Mouse (Mus musculus): ENCODE measurements around the gene Ak2.

Gene Ak2

DNA sequence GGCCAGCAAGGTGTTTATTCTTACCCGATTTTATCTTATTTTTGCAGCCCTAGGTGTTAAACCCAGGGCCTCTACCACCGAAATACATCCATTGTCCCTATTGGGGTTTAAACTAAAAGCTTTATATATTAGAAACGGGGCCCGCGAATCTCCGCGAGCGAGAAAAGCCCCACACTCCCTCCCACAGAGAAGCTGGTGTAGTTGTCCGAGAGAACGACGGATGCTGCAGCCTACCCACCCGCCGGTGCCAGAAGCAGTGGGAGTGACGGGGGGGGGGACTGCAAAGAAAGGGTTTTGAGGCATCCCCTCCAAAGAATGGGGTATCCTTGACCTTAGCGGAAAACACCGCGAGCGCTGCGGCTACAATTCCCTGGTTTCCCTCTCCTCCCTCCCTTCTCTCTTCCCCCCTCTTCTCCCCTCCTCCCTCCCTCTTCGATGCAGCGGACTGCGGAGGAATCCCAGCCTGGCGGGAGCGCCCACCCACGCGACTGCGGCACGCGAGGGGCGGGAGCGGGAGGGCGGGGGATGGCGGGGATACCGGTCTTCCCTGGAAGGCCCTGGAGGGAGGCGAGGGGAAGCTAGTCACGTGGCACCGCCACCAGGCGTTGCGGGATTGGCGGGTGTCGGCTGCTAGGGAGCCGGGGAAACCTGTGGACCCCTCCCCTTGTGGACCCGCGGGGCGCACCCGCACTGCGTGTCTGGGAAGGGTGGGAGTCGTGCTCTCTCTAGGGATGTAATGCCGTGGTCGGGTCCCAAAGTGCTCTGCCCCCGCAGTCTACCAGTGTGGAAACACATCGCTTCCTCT is 56.9 kb downstream of the Ak2 start:
- DNase-seq (ENCODE audit: low spot score) = peak; percentile 84

DNA sequence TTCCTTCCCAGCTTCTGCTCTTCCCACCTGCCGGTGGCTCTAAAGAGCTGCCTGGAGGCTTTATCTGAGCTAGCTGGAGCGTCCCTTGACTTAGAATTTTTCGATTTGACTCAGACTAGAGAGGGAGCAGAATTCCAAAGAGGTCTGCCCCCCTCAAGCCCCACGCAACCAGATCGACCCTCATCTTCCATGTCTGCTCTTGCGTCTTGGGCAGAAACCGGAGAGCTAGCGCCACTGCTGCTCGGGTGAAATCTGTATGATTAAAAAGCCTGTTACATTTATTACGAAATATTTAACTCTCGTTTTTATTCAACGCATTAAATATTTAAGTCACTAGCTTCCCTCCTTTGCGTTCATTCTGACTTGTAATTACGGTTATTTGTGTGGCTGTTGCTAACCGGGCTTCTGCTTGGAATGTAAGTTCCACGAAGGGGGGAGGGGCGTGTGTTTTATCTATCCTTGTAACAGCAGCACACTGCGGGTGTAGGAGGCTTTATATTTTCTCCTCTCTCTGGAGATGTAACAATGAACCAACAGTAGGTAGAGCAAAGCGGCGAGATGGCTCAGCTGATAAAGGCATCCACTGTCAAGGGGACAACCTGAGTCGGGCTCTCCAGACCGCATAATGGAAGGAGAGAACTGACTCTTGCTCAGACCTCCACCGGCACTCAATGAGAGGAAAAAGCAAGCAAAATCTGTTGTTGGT is 57.7 kb downstream of the Ak2 start:
- DNase-seq (ENCODE audit: low spot score) = peak; percentile 65

DNA sequence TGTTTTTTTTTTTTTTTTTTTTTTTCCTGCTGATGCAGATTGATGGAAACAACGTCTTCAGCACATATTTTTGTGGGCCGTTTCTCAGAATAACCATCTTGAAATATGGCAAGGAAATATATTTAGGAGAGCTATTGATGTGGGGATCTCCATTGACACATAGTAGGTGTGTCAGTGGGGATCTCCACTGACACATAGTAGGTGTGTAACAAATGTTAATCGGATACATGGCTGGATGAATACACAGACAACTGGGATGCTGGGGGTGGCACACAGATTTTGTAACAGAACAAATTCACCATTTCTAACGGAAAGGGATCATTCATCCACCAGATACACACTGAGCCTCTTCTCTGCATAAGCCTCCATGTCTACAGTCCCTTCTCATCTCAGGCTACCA is 58.6 kb downstream of the Ak2 start:
- no peak for DNase-seq (ENCODE audit: low spot score)

DNA sequence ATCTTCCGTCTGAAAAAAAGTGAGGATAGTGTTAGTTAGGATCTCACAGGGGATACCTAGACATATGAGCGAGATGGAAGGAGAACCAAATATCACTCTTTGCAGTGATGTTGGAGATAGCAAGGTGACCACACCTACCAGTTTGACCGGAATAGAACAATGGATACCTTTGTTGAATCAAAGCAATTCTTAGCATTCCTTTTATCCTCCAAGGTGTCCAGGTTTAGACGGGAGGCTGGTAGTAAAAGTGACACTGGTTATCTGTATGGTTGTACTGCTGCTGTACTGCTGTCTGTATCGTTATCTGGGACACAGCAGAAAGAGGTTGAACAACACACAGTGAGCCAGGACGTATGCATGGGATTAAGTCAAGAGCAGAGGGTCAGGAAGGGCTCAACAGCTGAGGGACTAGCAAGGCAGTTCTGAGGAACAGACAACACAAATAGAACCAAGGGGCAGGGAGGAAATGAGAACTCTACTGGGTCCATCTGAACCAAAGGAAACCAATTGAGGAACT is 59.2 kb downstream of the Ak2 start:
- no peak for DNase-seq (ENCODE audit: low spot score)

DNA sequence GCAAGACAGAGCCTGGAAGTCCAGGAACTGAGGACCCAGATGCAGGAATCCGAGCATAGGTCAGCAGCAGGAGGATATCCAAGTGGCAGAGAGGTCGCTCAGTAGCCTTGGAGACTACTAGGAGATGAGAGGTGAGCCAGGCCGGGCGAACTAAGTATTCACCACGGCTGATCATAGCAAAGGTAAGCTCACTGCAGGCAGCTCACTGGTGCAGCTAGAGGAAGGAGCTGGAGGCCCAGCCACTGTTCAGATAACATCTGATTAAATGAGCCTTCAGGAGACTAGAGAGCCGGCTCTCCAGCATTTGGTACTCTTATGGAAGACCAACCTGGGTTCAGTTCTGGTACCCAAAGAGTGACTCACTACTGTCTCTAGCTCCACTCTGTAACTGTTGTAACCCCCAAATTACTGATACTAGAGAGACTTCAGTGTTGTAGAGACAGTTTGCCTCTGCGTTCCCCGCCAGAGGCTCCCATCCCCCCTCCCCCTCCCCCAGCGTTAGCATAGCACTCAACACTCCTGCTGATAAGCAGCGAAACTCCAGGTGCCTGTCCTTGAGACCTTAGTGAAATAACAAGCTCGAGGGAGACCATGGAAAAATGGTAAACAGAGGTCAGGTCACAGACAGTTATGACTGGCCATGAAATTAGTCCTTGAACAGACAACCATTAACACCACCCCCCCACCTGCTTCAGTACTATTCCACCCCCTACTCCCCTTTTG is 59.9 kb downstream of the Ak2 start:
- no peak for DNase-seq (ENCODE audit: low spot score)

DNA sequence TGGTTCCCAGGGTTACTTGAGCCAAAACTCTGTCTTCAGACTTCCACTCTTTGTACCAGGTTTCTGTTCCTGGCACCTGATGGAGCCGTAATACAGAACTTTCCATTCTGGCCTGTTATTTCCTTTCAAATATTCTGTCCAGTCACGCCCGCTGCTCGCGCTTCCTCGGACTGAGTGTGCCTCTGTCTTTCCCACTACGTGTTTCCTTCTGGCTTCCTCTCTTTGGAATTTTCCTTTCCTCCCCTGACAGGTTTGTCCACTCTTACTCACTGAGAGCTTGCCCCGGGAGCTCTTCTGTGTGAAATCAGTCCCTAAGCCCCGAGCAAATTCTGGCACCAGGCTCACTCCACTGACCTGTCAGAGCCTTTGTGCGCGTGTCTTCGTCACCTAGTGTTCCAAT is 63.0 kb downstream of the Ak2 start:
- no peak for DNase-seq (ENCODE audit: low spot score)

DNA sequence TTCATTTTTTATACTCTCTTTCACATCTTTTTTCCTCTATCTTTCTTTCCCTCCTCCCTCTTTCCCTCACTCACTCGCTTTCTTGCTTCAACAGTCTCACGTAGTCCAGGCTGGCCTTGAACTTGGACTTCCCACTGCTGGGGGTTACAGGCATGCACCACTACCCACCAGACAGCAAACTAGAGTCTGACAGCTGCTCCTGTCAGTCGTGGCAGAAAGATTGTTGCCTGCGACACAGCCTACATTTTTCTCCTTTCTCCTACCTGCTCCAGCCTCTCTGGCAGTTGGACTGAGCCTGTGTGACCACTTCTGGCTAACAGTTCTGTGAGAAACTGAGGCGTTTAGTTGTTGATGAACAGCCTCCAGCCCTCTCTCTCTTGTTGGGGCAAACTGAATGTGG is 63.8 kb downstream of the Ak2 start:
- DNase-seq (ENCODE audit: low spot score) = no peak

DNA sequence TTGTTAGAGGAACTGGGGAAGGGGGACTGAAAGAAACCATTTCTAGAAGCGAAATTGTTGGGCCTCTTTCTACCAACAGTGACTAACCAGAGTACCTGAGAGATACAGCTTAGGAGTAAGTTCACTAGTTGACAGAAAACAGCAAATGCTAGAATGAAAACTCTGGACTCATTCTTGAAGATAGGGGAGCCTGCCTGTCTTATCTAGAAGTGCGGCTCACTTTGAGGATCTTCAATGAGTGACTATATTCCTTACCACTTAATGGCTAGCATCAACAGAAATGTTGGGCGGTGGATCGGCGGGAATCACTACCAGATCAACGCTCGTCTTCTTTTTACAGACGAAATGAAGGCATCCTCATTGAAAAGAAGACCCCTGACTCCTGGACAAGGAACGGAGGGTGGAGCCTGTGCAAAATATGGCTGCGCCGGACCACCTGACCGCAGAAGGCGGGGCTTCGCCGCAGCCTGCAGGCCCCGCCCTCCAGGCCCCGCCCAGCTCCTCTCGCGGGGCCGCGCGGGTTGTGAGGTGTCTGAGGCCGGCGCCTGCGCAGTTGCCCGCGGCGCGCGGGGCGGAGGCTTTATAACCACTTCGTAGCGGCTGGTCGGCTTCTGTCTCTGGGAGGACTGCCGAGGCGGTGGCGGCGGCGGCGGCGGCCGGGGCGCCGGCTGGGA is 65.9 kb downstream of the Ak2 start:
- peak; percentile 97 for DNase-seq (ENCODE audit: low spot score)

DNA sequence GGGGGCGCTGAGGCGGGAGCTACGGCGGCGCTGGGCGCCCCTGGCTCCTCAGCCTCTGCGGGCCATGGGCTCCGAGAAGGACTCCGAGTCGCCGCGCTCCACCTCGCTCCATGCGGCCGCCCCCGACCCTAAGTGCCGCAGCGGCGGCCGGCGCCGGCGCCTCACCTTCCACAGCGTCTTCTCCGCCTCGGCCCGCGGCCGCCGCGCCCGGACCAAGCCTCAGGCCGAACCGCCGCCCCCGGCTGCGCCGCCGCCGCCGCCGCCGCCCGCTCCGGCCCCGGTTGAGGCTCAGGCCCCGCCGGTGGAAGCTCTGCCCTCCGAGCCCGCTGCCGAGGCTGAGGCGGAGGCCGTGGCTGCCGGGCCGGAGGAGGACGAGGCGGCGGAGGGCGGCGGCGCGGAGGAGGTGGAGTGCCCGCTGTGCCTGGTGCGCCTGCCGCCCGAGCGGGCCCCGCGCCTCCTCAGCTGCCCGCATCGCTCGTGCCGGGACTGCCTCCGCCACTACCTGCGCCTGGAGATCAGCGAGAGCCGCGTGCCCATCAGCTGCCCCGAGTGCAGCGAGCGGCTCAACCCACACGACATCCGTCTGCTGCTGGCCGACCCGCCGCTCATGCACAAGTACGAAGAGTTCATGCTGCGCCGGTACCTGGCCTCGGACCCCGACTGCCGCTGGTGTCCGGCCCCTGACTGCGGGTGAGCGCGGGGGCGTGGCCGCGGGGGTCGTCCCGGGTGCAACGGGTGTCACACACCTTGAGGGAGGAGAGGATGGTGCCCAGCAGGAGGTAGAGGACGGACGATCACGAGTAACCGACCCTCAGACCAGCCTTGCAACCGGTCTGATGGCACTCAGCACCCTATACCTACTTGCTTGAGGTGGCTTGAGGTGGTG is 66.7 kb downstream of the Ak2 start, which contains the start of gene Rnf19b:
Gene Rnf19b (plus strand): TSS at position 65 of the 886 bp plus-strand sequence.
- peak; percentile 43 for DNase-seq (ENCODE audit: low spot score)

DNA sequence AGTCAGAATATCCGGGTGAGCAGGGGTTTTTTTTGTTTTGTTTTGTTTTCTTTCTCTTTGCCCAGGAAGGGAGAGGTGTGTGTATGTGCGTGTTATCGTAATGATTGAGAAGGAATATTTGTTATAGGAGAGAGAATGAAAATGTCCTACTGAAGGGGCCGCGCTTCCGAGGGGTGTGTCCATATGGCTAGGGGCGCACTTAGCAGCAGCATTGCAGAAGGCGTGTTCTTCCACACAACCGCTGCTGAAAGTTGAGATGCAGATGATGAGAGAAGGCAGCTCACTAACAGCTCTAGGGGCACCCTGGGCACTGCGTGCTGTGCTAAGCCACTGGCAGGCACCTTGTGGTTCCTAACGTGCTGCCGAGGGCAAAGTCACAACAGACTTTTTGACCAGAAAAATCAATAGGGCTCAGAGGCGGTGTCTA is 67.4 kb downstream of the Ak2 start:
- peak; percentile 74 for DNase-seq (ENCODE audit: low spot score)

DNA sequence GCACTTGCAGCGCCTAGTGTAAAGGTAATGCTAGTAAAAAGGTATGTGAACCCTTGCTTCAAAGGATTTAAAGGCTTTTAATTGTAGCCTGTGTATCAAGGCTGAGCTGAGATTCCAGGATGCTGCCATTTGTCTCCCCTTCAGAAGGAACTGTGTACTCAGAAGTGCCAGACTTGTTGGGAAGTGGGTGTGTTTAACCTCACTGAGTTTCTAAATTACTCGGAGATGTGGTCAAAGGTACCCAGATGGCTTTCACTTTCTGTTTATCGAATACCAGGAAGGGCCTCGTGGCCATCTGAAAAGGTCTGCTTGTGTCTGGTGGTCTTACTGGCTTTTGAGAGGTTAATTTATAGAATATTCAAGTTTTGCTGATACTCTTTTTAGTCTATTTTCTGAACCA is 68.2 kb downstream of the Ak2 start:
- no peak for DNase-seq (ENCODE audit: low spot score)

All from embryo, embryonic 10.5 days (tissue).